ENCODE assay signal across 19 mouse cellular contexts in the genomic region with DNA sequence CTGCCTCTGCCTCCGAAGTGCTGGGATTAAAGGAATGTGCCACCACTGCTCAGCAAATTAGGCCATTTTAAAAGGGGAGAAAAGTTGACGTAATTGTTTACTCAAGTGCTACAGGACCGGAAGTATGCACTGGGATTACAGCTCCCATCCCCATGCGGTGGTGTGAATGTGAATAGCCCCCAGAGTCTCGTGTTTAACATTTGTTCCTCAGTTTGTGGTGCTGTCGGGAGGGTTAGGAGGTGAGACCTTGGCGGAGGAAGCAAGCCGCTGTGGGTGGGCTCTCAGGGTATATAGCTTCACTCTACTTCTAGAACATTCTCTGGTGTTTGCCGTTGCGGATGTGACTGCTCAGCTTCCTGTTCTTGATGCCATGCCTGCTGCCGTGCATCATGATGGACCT. TPM values are rescaled to one million over a fixed set of nuclear protein-coding genes. Genes with fewer than 3 reads are reported as not detected.
DNase-seq lines count a peak whose midpoint lies in the region; ATAC-seq and TF ChIP-seq lines count a peak whose summit lies in the region.
"Had no signal": no experiment of that assay in that cellular context is flagged by ENCODE, and none has a peak within 500 bp of the region (broad histone marks: within the 10 kb centered on the region; RNA-seq: fewer than 3 reads in every experiment).

No protein-coding gene starts in this region.

- no peak for TF ChIP-seq POLR2A in testis, adult 2 months (IDR thresholded peaks at IDR 0.05; ENCODE audit: control insufficient read depth, low read depth, low read length)

- no peak overlapping the region for H3K9ac ChIP-seq in lung, embryonic 14.5 days
- H3K9ac ChIP-seq: embryonic facial prominence, embryonic 13.5 days; forebrain, embryonic 13.5 days; forebrain, postnatal 0 days; hindbrain, embryonic 13.5 days had no signal

- H3K9me3 ChIP-seq in lung, embryonic 14.5 days (ENCODE audit: low read depth, low read length) = no peaks in the 10 kb centered on the region
- H3K9me3 ChIP-seq: embryonic facial prominence, embryonic 13.5 days; forebrain, embryonic 13.5 days; hindbrain, embryonic 13.5 days had no signal

- no peak overlapping the region for H3K27ac ChIP-seq in lung, embryonic 14.5 days (ENCODE audit: low read depth)
- no peak overlapping the region for H3K27ac ChIP-seq in testis, adult 2 months (ENCODE audit: control insufficient read depth, insufficient read depth, low read depth, low read length)
- H3K27ac ChIP-seq: embryonic facial prominence, embryonic 13.5 days; forebrain, embryonic 13.5 days; hindbrain, embryonic 13.5 days; hindbrain, postnatal 0 days had no signal

- no peak overlapping the region for H3K4me2 ChIP-seq in lung, embryonic 14.5 days
- H3K4me2 ChIP-seq: embryonic facial prominence, embryonic 13.5 days; forebrain, embryonic 13.5 days; hindbrain, embryonic 13.5 days had no signal

- DNase-seq in lung, embryonic 14.5 days = peak; percentile 37
- DNase-seq in lung, postnatal 25 days (ENCODE audit: low spot score) = no peak
- DNase-seq in testis, postnatal 10 days (ENCODE audit: low spot score) = no peak
- peak; percentile 73 for DNase-seq in ZHBTc4 (ENCODE audit: low read depth, low spot score)
- DNase-seq in adrenal gland, postnatal 14 days = no peak
- DNase-seq: adrenal gland, adult 8-10 months; cerebellum, adult 11 months; cerebellum, adult 8-10 months; cerebellum, postnatal 14 days; forebrain, postnatal 0 days; gastrocnemius, postnatal 14 days; heart, postnatal 10 days had no signal

- peaks cover 12% of the 10 kb centered on the region for H3K4me1 ChIP-seq in lung, embryonic 14.5 days (ENCODE audit: insufficient read depth)
- peaks cover 7% of the 10 kb centered on the region for H3K4me1 ChIP-seq in testis, adult 2 months (ENCODE audit: control insufficient read depth, insufficient read depth, low read length)
- H3K4me1 ChIP-seq: forebrain, embryonic 13.5 days had no signal

- WGBS in lung, embryonic 14.5 days = 59% methylated on average over 11 of the region's 11 CpGs

- ATAC-seq in lung, embryonic 14.5 days (ENCODE audit: insufficient read depth) = no peak
- ATAC-seq in erythroid progenitor cell, adult 5-6 weeks (replicated peaks; ENCODE audit: low FRiP score, poor library complexity, severe bottlenecking) = no peak
- ATAC-seq: forebrain, embryonic 13.5 days; forebrain, postnatal 0 days; hindbrain, postnatal 0 days; Patski had no signal

- no peaks in the 10 kb centered on the region for H3K36me3 ChIP-seq in lung, embryonic 14.5 days (ENCODE audit: insufficient read depth)
- H3K36me3 ChIP-seq in testis, adult 2 months (ENCODE audit: control insufficient read depth, insufficient read depth, low read length) = no peaks in the 10 kb centered on the region
- H3K36me3 ChIP-seq: embryonic facial prominence, embryonic 13.5 days; hindbrain, embryonic 13.5 days had no signal

- no peaks in the 10 kb centered on the region for H3K27me3 ChIP-seq in lung, embryonic 14.5 days (ENCODE audit: insufficient read depth, low read length)
- H3K27me3 ChIP-seq in testis, adult 2 months (ENCODE audit: control insufficient read depth, insufficient read depth, low read length) = no peaks in the 10 kb centered on the region
- H3K27me3 ChIP-seq: embryonic facial prominence, embryonic 13.5 days; forebrain, embryonic 13.5 days; hindbrain, embryonic 13.5 days; Patski had no signal

- H3K4me3 ChIP-seq in lung, embryonic 14.5 days (ENCODE audit: low read depth, low read length) = no peak overlapping the region
- H3K4me3 ChIP-seq in testis, adult 2 months (ENCODE audit: control insufficient read depth, low read depth, low read length) = peak overlapping the region; percentile 17
- H3K4me3 ChIP-seq: embryonic facial prominence, embryonic 13.5 days; forebrain, embryonic 13.5 days; hindbrain, embryonic 13.5 days had no signal

- TF ChIP-seq CTCF in lung, embryonic 14.5 days (IDR thresholded peaks at IDR 0.05; ENCODE audit: low read depth) = no peak
- TF ChIP-seq CTCF in testis, adult 2 months (IDR thresholded peaks at IDR 0.05; ENCODE audit: control insufficient read depth, insufficient read depth, insufficient replicate concordance, low read depth, low read length) = no peak

RNA-seq across cellular contexts. Expression of gene Otud4, which starts 17.1 kb away (rescaled TPM):
- 26.8 and 27.1 TPM in 2 replicates for polyA plus RNA-seq in lung, embryonic 14.5 days (2014; fragmentation: Nextera tagmentation; extraction: Ambion mirVana)
- polyA plus RNA-seq in testis, adult 2 months (2012; rRNA removed) = 84.6 and 92.0 TPM in 2 replicates
- total RNA-seq in erythroid progenitor cell, adult 5-6 weeks (2015; ENCODE audit: low replicate concordance) = 22.2 and 47.2 TPM in 2 replicates
- 33.2 and 51.1 TPM in 2 replicates for total RNA-seq in erythroid progenitor cell, adult 5-6 weeks (2017; ENCODE audit: low replicate concordance)
- total RNA-seq in adrenal gland, postnatal 14 days (2021) = 47.6 and 50.4 TPM in 2 replicates

Comparison
In these comparisons a context has a peak if more than half of its experiments do, and no peak if none do; other contexts are left out.
1. DNase-seq: peak in lung, embryonic 14.5 days (single experiment) and ZHBTc4 (single experiment); none in lung, postnatal 25 days (single experiment), testis, postnatal 10 days (single experiment) and adrenal gland, postnatal 14 days (single experiment).